Mouse (Mus musculus): ENCODE data around the gene Rimbp2.
"Not testable (repeated sequence)": the region's sequence is repeated elsewhere in the genome, so short reads cannot be mapped to it uniquely, and the experiment has no call there.

Gene Rimbp2

GRCm38 (mm10) chr5:128744351-128744750, 208.9 kb downstream of the Rimbp2 start:
- no peak for DNase-seq (ENCODE audit: low read depth)

DNA sequence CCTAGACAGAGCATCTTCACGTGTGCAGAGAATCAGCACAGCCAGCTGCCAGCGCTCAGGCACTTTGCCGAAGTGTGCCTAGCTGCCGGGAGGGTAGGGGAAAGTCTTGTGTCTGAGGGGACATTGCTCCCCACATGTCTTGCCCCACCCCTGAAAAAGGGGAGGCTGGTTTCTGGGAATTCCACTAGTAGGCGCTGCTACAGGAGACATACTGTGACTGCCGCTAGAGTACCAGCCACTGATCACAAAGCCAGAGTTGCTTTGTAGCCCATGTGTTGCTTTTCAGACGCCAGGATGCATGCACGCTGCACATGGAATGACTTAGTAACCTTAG, 213.5 kb downstream of the Rimbp2 start:
- DNase-seq (ENCODE audit: low read depth): no peak

- no peak for DNase-seq (ENCODE audit: low read depth)
These were observed 214.0 kb downstream of the Rimbp2 start for GRCm38 (mm10) chr5:128739168-128739837.

GRCm38 (mm10) chr5:128735921-128736320, 217.4 kb downstream of the Rimbp2 start:
- DNase-seq (ENCODE audit: low read depth): no peak

- peak; percentile 66 for DNase-seq (ENCODE audit: low read depth)
These were observed 219.3 kb downstream of the Rimbp2 start for GRCm38 (mm10) chr5:128733955-128734354.

DNA sequence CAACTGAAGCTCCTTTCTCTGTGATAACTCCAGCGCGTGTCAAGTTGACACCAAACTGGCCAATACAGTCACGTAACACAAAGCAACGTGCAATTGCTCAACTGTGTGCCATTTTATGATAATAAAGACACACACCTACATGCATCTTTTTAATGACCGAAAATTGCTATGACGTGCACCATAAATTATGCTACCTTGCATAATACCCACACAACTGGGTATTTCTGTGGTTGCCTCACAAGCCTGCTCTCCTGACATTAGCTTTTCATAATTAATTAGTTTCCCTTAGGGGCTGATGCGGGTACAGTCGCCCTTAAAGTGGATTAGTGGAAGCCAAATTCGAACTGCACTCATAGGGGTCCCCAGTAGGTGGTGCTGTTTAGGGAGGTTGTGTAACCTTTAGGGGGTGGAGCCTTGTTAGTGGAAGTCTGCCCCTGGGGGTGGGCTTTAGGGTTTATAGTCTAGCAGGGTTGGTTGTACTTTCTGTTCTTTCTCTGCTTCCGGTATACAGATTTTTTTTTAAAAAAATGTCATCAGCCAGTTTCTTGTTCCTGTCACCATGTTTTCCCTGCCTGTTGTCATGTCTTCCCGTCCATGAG, 220.8 kb downstream of the Rimbp2 start:
- no peak for DNase-seq (ENCODE audit: low read depth)

GRCm38 (mm10) chr5:128730634-128731033, 222.7 kb downstream of the Rimbp2 start:
- peak; percentile 11 for DNase-seq (ENCODE audit: low read depth)

- DNase-seq (ENCODE audit: low read depth): peak; percentile 26
These were observed 223.9 kb downstream of the Rimbp2 start for GRCm38 (mm10) chr5:128729341-128729740.

GRCm38 (mm10) chr5:128720461-128720860, 232.8 kb downstream of the Rimbp2 start:
- not testable (repeated sequence) for DNase-seq (ENCODE audit: low read depth)

GRCm38 (mm10) chr5:128715171-128715570, 238.1 kb downstream of the Rimbp2 start:
- no peak for DNase-seq (ENCODE audit: low read depth)

DNA sequence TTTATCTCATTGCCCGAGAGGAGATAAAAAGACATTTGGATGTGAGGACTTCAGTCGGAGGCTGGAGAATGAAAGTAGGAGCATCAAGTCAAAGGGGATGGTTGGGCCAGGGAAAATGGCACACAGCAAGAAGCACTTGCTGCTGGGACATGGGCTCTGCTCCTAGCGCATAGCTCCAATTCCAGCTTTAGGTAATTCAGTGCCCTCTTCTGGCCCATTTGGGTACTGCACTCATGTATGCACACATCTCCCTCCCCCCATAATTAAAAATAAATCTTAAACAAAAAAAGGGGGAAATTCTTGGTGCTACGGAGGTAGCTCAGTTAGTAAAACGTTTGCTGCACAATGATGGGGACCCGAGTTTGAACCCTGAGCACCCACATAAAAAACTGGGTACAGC, 241.4 kb downstream of the Rimbp2 start:
- DNase-seq (ENCODE audit: low read depth): peak; percentile 10

GRCm38 (mm10) chr5:128710596-128710995, 242.7 kb downstream of the Rimbp2 start:
- no peak for DNase-seq (ENCODE audit: low read depth)

- DNase-seq (ENCODE audit: low read depth): no peak
These were observed 244.4 kb downstream of the Rimbp2 start for GRCm38 (mm10) chr5:128708929-128709328.
